Mouse (Mus musculus): ENCODE data around the gene Tmem50b. TPM values are rescaled to one million over a fixed set of nuclear protein-coding genes. Genes with fewer than 3 reads are reported as not detected.

The Tmem50b gene
- polyA plus RNA-seq, 1 experiment from 2014 or later: 57.4 TPM

DNA sequence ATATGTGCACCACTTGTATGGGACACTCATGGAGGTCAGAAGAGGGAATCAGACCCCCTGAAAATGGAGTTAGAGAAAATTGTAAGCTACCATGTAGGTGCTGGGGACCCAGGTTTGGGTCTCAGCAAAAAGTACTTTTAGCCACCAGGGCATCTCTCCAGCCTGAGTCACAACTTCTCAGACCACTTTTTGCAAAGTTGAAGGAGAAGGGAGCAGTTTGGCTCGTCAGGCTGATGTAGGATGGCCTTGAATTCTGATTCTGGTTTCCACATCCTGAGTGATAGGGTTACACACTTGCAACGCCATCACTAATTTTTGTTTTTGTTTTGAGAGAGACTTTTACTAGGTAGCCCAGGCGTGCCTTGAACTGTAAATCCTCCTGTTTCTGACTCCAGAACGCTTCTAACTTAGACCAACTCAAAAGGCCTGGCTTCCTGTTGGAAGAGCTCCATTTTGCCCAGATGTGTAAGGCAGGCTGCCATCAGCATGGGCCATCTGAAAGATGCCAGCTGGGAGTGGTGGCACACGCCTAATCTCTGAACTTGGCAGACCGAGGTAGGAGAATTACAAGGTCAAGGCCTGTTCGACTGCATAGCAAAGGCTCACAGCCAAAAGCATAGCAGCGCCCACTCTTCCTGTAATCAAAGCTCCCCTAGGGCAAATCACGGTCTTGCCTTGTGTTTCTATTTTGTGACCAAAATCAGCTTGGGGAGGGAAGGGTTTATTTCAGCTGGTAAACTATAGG is 12.1 kb upstream of the Tmem50b start:
- 71% methylated on average over 9 of the region's 9 CpGs for WGBS
- Histone ChIP-seq H3K27ac (ENCODE audit: poor library complexity, severe bottlenecking) (no peak overlapping the region), H3K4me1 (replicated peaks) (peaks cover 9% of the 10 kb centered on the region), H3K9ac (no peak overlapping the region), H3K4me3 (no peak overlapping the region), H3K4me2 (no peak overlapping the region), H3K27me3 (replicated peaks) (no peaks in the 10 kb centered on the region), H3K36me3 (no peaks in the 10 kb centered on the region), H3K9me3 (replicated peaks) (no peaks in the 10 kb centered on the region)
- no peak for ATAC-seq (ENCODE audit: insufficient number of reproducible peaks, low FRiP score)

DNA sequence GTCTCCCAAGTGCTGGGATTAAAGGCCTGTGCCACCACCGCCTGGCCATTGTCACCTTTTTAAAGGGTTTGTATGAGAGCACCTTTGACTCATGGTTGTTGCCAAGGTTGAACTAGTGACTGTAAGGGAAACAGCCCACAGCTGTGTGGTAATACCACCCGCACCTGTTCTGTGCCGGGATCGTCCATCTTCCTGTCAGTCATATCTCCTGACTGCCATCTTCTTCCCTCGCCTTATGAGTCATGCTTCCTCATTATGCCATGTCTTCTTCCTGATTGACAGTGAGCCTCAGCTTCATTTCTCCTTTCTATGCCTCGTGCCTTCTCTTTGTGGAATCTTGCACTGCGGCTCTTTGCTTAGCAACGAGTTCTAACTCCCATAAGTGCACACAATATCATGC is 9.4 kb upstream of the Tmem50b start:
- no peak for ATAC-seq (ENCODE audit: insufficient number of reproducible peaks, low FRiP score)
- H3K36me3 ChIP-seq: no peaks in the 10 kb centered on the region
- H3K4me2 ChIP-seq: no peak overlapping the region
- no peak overlapping the region for H3K27ac ChIP-seq (ENCODE audit: poor library complexity, severe bottlenecking)
- no peaks in the 10 kb centered on the region for H3K27me3 ChIP-seq (replicated peaks)
- H3K4me1 ChIP-seq (replicated peaks): no peaks in the 10 kb centered on the region
- H3K9me3 ChIP-seq (replicated peaks): no peaks in the 10 kb centered on the region
- 83% methylated on average over 8 of the region's 8 CpGs for WGBS
- H3K4me3 ChIP-seq: no peak overlapping the region
- no peak overlapping the region for H3K9ac ChIP-seq

DNA sequence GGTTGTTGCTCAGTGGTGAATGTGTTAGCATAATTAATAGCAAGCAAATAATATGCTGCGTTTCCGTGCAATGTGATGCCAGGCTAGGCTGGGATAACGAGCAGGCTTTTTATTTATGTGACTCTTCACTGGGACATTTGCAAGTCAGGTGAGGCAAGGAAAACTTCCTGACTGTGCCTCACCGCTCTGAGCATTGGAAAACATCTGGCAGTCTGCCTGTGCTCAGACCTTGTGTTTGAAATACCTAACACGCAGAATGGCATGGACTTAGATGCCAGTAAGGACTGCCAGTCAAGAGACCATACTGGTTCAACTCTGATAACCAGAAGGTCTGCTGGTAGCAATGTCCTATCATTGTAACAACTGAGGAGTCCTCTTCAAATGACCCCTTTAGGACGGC is 7.6 kb upstream of the Tmem50b start:
- Histone ChIP-seq H3K4me3 (no peak overlapping the region), H3K9me3 (replicated peaks) (no peaks in the 10 kb centered on the region), H3K4me2 (no peak overlapping the region), H3K9ac (no peak overlapping the region), H3K27ac (ENCODE audit: poor library complexity, severe bottlenecking) (no peak overlapping the region), H3K4me1 (replicated peaks) (no peaks in the 10 kb centered on the region), H3K36me3 (no peaks in the 10 kb centered on the region), H3K27me3 (replicated peaks) (no peaks in the 10 kb centered on the region)
- 73% methylated on average over 6 of the region's 6 CpGs for WGBS
- ATAC-seq (ENCODE audit: insufficient number of reproducible peaks, low FRiP score): no peak

DNA sequence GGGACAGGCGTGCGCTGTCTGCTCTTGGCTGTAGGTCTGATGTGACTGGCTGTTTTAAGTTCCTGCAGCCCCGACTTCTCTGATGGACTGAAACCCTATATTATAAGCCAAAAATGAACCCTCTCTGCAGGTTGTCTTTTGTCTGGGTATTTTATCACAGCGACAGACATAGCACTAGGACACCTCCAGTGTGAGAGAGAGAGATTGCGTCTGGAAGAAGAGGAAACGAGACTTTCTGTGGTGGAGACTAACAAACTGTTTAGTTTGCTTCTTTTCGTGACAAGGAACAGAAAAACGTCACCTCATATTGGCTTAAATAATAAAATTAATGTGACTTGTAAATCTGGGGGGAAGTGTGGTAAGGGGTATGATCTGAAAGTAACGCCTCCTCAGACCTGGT is 4.1 kb upstream of the Tmem50b start:
- WGBS: 67% methylated on average over 9 of the region's 9 CpGs
- Histone ChIP-seq H3K27ac (ENCODE audit: poor library complexity, severe bottlenecking) (no peak overlapping the region), H3K9ac (no peak overlapping the region), H3K4me1 (replicated peaks) (peaks cover 4% of the 10 kb centered on the region; the same call in 1 of the 2 replicates), H3K36me3 (no peaks in the 10 kb centered on the region), H3K9me3 (replicated peaks) (no peaks in the 10 kb centered on the region), H3K4me2 (no peak overlapping the region), H3K27me3 (replicated peaks) (0 out of 2 replicates have a peak, but pooled peaks cover 3% of the 10 kb centered on the region), H3K4me3 (no peak overlapping the region)
- ATAC-seq (ENCODE audit: insufficient number of reproducible peaks, low FRiP score): no peak

DNA sequence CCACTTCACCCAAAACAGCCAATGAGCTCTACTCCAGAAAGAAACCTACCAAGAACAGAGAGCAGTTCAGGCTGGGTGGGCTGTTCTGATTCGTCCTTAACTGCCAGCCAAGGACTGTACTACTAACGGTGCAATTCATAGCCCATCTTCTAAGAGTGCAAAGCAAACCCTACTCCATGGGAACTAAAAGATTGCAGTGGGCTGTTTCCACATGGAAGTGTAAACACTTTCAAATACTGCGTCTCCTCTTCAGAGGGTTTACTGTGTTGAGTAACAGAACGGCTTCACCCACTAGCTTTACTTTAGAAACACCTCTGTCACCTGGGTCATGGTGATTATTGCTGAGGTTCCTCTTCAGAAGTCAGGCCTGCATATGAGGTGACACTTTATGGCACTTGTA is 3.5 kb upstream of the Tmem50b start:
- Histone ChIP-seq H3K4me2 (no peak overlapping the region), H3K4me3 (no peak overlapping the region), H3K27ac (ENCODE audit: poor library complexity, severe bottlenecking) (no peak overlapping the region), H3K4me1 (replicated peaks) (peaks cover 8% of the 10 kb centered on the region; the same call in 1 of the 2 replicates), H3K36me3 (no peaks in the 10 kb centered on the region), H3K9ac (no peak overlapping the region), H3K27me3 (replicated peaks) (0 out of 2 replicates have a peak, but pooled peaks cover 3% of the 10 kb centered on the region), H3K9me3 (replicated peaks) (no peaks in the 10 kb centered on the region)
- WGBS: 74% methylated on average over 4 of the region's 4 CpGs
- no peak for ATAC-seq (ENCODE audit: insufficient number of reproducible peaks, low FRiP score)

DNA sequence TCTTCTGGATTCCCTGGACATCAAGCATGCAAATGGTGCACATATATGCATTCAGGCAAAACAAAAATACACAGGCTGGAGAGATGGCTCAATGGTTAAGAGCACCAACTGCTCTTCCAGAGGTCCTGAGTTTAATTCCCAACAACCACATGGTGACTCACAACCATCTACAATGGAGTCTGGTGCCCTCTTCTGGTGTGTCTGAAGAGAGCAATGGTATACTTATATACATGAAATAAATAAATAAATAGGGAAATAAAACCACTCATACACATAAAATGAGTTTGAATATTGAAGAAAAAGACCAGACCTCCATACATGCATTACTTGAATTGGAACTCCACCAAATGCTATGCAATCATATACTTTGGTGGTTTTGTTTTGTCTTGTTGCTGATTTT is 1.6 kb upstream of the Tmem50b start:
- Histone ChIP-seq H3K4me2 (no peak overlapping the region), H3K9ac (no peak overlapping the region), H3K4me1 (replicated peaks) (peaks cover 8% of the 10 kb centered on the region; the same call in 1 of the 2 replicates), H3K36me3 (0 out of 2 replicates have a peak, but pooled peaks cover 2% of the 10 kb centered on the region), H3K27me3 (replicated peaks) (0 out of 2 replicates have a peak, but pooled peaks cover 3% of the 10 kb centered on the region), H3K4me3 (no peak overlapping the region), H3K9me3 (replicated peaks) (no peaks in the 10 kb centered on the region), H3K27ac (ENCODE audit: poor library complexity, severe bottlenecking) (no peak overlapping the region)
- ATAC-seq (ENCODE audit: insufficient number of reproducible peaks, low FRiP score): no peak

DNA sequence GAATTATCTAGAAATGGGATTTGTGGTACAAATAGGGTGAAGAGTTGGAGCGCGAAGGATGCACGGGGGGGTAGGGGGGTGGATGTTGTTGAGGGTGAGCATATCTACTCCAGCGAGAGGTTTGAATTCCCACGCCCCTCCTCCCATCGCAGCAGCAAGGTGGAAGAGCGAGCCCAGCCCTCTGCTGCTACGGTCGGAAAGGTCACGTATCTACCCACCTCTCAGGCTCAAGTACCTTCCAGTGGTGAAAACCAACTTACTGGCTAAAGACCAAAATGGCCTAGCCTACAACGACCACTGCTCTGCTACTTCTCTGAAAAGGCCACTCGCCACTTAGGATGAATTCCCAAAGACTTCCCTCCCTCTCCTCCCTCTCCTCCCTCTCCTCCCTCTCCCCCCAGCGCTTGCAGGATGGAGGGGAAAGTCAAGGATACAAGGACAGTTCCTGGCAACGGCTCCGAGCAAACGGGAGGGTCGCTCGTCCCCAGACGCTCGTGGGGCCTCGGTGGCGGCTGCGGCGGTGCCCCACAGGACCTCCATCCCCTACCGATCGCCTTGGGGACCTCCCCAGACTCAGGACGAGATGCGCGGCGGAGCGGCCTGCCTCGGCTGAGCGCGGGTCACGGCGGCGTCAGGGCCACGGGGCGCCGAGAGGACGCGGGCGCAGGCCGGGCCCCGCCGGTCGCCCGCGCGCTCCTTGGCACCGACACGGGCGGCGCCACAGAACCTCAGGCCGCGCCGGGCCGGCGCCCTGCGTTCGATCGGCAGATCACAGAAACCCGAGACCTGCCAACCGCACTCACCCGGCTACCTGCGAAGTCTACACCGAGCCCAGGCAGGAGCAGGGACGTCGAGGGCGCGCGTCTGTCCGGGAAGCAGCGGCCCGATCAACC is 575 bp downstream of the Tmem50b start:
- Histone ChIP-seq H3K9ac (peak overlapping the region; percentile 87), H3K4me3 (peak overlapping the region; percentile 87), H3K4me1 (replicated peaks) (peaks cover 16% of the 10 kb centered on the region), H3K9me3 (replicated peaks) (no peaks in the 10 kb centered on the region), H3K27me3 (replicated peaks) (0 out of 2 replicates have a peak, but pooled peaks cover 3% of the 10 kb centered on the region), H3K4me2 (peak overlapping the region; percentile 91), H3K27ac (ENCODE audit: poor library complexity, severe bottlenecking) (peak overlapping the region; percentile 58), H3K36me3 (0 out of 2 replicates have a peak, but pooled peaks cover 2% of the 10 kb centered on the region)
- under 1% methylated on average over 75 of the region's 75 CpGs for WGBS
- ATAC-seq (ENCODE audit: insufficient number of reproducible peaks, low FRiP score): peak; percentile 74

DNA sequence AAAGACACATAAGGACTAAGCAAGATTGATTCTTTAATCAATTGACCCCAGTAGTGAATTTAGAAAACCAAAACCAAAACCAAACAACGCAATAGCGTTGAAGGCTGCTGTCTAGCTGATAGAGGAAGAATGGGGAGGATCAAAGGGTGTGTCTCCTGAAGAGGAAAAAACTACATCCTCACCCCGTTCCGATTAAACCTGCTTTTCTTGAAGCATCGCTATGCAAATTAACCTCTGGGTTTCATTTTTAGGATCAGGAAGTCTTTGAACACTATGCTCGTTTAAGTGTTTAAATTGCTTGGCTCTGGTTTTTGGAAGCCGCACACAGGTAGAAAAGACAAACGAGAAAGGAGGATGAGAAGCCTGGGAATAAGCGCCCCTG is 1.2 kb downstream of the Tmem50b start:
- Histone ChIP-seq H3K4me1 (replicated peaks) (peaks cover 17% of the 10 kb centered on the region), H3K27ac (ENCODE audit: poor library complexity, severe bottlenecking) (no peak overlapping the region), H3K9ac (peak overlapping the region; percentile 87; the same call in 1 of the 2 replicates), H3K4me3 (peak overlapping the region; percentile 87), H3K4me2 (peak overlapping the region; percentile 91), H3K27me3 (replicated peaks) (0 out of 2 replicates have a peak, but pooled peaks cover 3% of the 10 kb centered on the region), H3K36me3 (0 out of 2 replicates have a peak, but pooled peaks cover 2% of the 10 kb centered on the region), H3K9me3 (replicated peaks) (no peaks in the 10 kb centered on the region)
- 17% methylated on average over 9 of the region's 9 CpGs for WGBS
- ATAC-seq (ENCODE audit: insufficient number of reproducible peaks, low FRiP score): no peak

DNA sequence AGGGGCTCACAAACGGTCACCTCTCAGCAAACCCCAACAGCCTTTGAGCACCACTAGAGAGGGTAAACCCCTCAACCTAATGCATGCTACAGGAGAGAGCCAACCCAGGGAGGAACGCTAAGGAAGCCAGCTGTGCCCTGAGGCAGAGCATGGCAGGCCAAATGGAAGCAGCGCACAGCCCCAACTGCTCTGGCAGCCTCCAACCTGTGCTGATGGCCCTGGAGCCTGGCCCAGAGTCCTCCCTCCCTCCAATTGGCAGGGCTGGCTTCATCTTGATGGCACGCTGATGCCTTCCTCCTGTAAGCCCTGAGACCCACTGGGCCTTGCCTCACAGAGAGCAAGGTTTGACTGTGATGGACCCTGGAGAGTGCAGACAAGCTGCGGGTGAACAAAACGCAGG is 2.5 kb downstream of the Tmem50b start:
- no peak overlapping the region for H3K9ac ChIP-seq
- H3K27ac ChIP-seq (ENCODE audit: poor library complexity, severe bottlenecking): no peak overlapping the region
- no peaks in the 10 kb centered on the region for H3K9me3 ChIP-seq (replicated peaks)
- 0 out of 2 replicates have a peak, but pooled peaks cover 2% of the 10 kb centered on the region for H3K36me3 ChIP-seq
- peaks cover 17% of the 10 kb centered on the region for H3K4me1 ChIP-seq (replicated peaks)
- WGBS: 85% methylated on average over 6 of the region's 6 CpGs
- no peak for ATAC-seq (ENCODE audit: insufficient number of reproducible peaks, low FRiP score)
- 0 out of 2 replicates have a peak, but pooled peaks cover 3% of the 10 kb centered on the region for H3K27me3 ChIP-seq (replicated peaks)
- H3K4me2 ChIP-seq: no peak overlapping the region
- no peak overlapping the region for H3K4me3 ChIP-seq

DNA sequence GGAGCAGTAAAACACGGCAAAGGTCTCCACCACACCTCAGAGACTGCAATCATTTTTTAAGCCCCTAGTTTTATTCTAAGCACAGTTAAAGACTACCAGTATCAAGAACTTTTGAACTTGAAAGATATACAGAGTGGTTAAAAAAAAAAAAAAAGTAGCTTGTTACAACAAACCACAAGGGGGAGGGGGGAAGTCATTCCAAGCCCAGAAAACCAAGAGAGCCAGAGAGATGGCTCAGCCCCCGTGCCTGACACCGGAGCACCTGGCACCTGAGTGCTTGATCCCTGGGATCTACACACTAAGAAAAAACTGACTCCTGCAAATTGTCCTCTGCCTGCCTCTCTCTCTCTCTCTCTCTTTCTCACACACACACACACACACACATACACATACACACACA is 4.3 kb downstream of the Tmem50b start:
- WGBS: 60% methylated on average over 3 of the region's 3 CpGs
- Histone ChIP-seq H3K27ac (ENCODE audit: poor library complexity, severe bottlenecking) (no peak overlapping the region), H3K27me3 (replicated peaks) (no peaks in the 10 kb centered on the region), H3K9ac (no peak overlapping the region), H3K4me1 (replicated peaks) (peaks cover 20% of the 10 kb centered on the region), H3K36me3 (0 out of 2 replicates have a peak, but pooled peaks cover 2% of the 10 kb centered on the region), H3K4me2 (no peak overlapping the region), H3K4me3 (no peak overlapping the region), H3K9me3 (replicated peaks) (no peaks in the 10 kb centered on the region)
- ATAC-seq (ENCODE audit: insufficient number of reproducible peaks, low FRiP score): no peak

DNA sequence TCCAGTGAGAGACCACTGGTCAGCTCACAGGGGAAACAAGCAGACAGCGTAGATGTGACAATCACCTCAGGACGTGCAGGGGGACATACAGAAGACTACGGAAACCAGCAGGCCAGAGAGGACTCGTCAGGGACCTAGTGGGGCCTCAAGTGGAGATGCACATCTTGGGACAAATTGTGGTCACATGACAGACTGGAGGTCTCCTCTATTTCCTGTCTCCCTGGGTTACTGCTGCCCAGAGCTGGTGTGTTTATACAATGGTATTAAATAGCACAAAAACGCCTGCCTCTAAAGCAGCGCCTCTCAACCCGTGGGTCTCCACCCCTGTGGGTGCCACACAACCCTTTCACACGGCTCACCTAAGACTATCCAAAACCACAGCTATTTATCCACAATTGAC is 5.4 kb downstream of the Tmem50b start:
- Histone ChIP-seq H3K4me3 (no peak overlapping the region), H3K27ac (ENCODE audit: poor library complexity, severe bottlenecking) (no peak overlapping the region), H3K36me3 (0 out of 2 replicates have a peak, but pooled peaks cover 2% of the 10 kb centered on the region), H3K9ac (no peak overlapping the region), H3K27me3 (replicated peaks) (no peaks in the 10 kb centered on the region), H3K4me2 (no peak overlapping the region), H3K9me3 (replicated peaks) (no peaks in the 10 kb centered on the region), H3K4me1 (replicated peaks) (peaks cover 17% of the 10 kb centered on the region)
- 61% methylated on average over 8 of the region's 8 CpGs for WGBS
- ATAC-seq (ENCODE audit: insufficient number of reproducible peaks, low FRiP score): no peak
